ENCODE assay signal across 24 mouse cellular contexts in the genomic region with DNA sequence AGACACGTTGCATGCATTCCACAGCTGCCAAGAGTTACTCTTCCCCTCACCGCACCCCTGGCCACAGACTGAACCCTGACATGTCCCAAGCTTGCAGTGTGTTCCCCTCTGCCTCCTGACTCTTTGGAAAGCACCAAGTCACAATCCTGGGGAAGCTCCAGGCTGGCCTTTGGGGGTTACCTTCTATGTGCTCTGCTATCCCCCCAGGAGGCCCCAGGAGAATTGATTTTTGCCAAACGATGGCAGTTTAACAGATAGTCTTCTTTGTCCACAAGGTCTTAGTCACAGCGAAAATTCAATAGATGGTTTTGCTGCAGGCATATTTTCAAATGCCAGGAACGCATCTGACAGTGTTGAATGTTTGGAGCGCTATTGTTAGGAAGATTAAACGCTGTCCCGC.
A peak's percentile ranks its signal among the peaks of the same experiment; 100 is the strongest.
DNase-seq lines count a peak whose midpoint lies in the region; ATAC-seq lines count a peak whose summit lies in the region.
"Had no signal": no experiment of that assay in that cellular context is flagged by ENCODE, and none has a peak within 500 bp of the region (broad histone marks: within the 10 kb centered on the region; RNA-seq: fewer than 3 reads in every experiment).

No protein-coding gene starts in this region.

- H3K27me3 ChIP-seq in embryonic facial prominence, embryonic 14.5 days (replicated peaks; ENCODE audit: control insufficient read depth, insufficient read depth, low read length): no peaks in the 10 kb centered on the region
- no peaks in the 10 kb centered on the region for H3K27me3 ChIP-seq in embryonic facial prominence, embryonic 10.5 days (replicated peaks; ENCODE audit: low read depth, poor library complexity, severe bottlenecking)
- H3K27me3 ChIP-seq in midbrain, embryonic 14.5 days (ENCODE audit: control insufficient read depth, insufficient read depth, low read length): no peaks in the 10 kb centered on the region
- no peaks in the 10 kb centered on the region for H3K27me3 ChIP-seq in midbrain, embryonic 15.5 days (replicated peaks)
- H3K27me3 ChIP-seq: embryonic facial prominence, embryonic 12.5 days; forebrain, embryonic 12.5 days; forebrain, embryonic 15.5 days; heart, embryonic 13.5 days; hindbrain, embryonic 12.5 days; hindbrain, embryonic 15.5 days had no signal

- no peak overlapping the region for H3K27ac ChIP-seq in embryonic facial prominence, embryonic 14.5 days (replicated peaks; ENCODE audit: low read depth, low read length)
- no peak overlapping the region for H3K27ac ChIP-seq in embryonic facial prominence, embryonic 10.5 days (replicated peaks)
- H3K27ac ChIP-seq in midbrain, embryonic 14.5 days (replicated peaks; ENCODE audit: low read depth, low read length): no peak overlapping the region
- H3K27ac ChIP-seq in midbrain, embryonic 15.5 days: no peak overlapping the region
- H3K27ac ChIP-seq: embryonic facial prominence, embryonic 12.5 days; forebrain, embryonic 12.5 days; forebrain, embryonic 15.5 days; heart, adult 2 months; heart, embryonic 10.5 days; heart, embryonic 13.5 days; hindbrain, embryonic 12.5 days had no signal

- no peak for ATAC-seq in embryonic facial prominence, embryonic 14.5 days (ENCODE audit: low read depth)
- no peak for ATAC-seq in midbrain, embryonic 14.5 days (ENCODE audit: low FRiP score, low TSS enrichment)
- ATAC-seq in midbrain, embryonic 15.5 days (replicated peaks): no peak
- ATAC-seq: forebrain, embryonic 15.5 days had no signal

- DNase-seq in embryonic facial prominence, embryonic 14.5 days (ENCODE audit: low spot score): peak; percentile 30
- no peak for DNase-seq in embryonic facial prominence, embryonic 10.5 days (ENCODE audit: low spot score)
- peak; percentile 34 for DNase-seq in midbrain, embryonic 14.5 days
- DNase-seq in retina, embryonic 14.5 days (ENCODE audit: low spot score): peak; percentile 16
- DNase-seq in retina, postnatal 1 day: no peak
- no peak for DNase-seq in yolk sac, embryonic 10.5 days (ENCODE audit: low spot score)
- DNase-seq: adrenal gland, adult 2 months; adrenal gland, postnatal 25 days; cerebellum, adult 18-20 months; cerebellum, adult 9-10 months; cerebellum, postnatal 14 days; gastrocnemius, postnatal 36 days; heart, adult 2 months; heart, postnatal 14 days; heart, postnatal 4 days had no signal

- H3K36me3 ChIP-seq in embryonic facial prominence, embryonic 14.5 days (ENCODE audit: control insufficient read depth, insufficient read depth, low read length): no peaks in the 10 kb centered on the region
- no peaks in the 10 kb centered on the region for H3K36me3 ChIP-seq in embryonic facial prominence, embryonic 10.5 days (replicated peaks)
- no peaks in the 10 kb centered on the region for H3K36me3 ChIP-seq in midbrain, embryonic 14.5 days (ENCODE audit: control insufficient read depth, insufficient read depth, low read length)
- H3K36me3 ChIP-seq in midbrain, embryonic 15.5 days (replicated peaks): no peaks in the 10 kb centered on the region
- H3K36me3 ChIP-seq: embryonic facial prominence, embryonic 12.5 days; forebrain, embryonic 12.5 days; forebrain, embryonic 15.5 days; heart, embryonic 10.5 days; heart, embryonic 13.5 days; hindbrain, embryonic 12.5 days; hindbrain, embryonic 15.5 days had no signal

- no peak overlapping the region for H3K4me2 ChIP-seq in embryonic facial prominence, embryonic 14.5 days (ENCODE audit: low read depth, low read length)
- no peak overlapping the region for H3K4me2 ChIP-seq in midbrain, embryonic 14.5 days (ENCODE audit: low read length)
- no peak overlapping the region for H3K4me2 ChIP-seq in midbrain, embryonic 15.5 days
- H3K4me2 ChIP-seq: embryonic facial prominence, embryonic 12.5 days; forebrain, embryonic 12.5 days; forebrain, embryonic 15.5 days; heart, embryonic 13.5 days; hindbrain, embryonic 12.5 days; hindbrain, embryonic 15.5 days had no signal

- WGBS in embryonic facial prominence, embryonic 14.5 days: 66% methylated on average over 8 of the region's 8 CpGs
- 79% methylated on average over 8 of the region's 8 CpGs for WGBS in embryonic facial prominence, embryonic 10.5 days
- 45% methylated on average over 8 of the region's 8 CpGs for WGBS in midbrain, embryonic 14.5 days
- WGBS in midbrain, embryonic 15.5 days: 47% methylated on average over 8 of the region's 8 CpGs

- H3K9me3 ChIP-seq in embryonic facial prominence, embryonic 14.5 days (ENCODE audit: control insufficient read depth, low read length): no peaks in the 10 kb centered on the region
- no peaks in the 10 kb centered on the region for H3K9me3 ChIP-seq in embryonic facial prominence, embryonic 10.5 days
- H3K9me3 ChIP-seq in midbrain, embryonic 14.5 days (ENCODE audit: control insufficient read depth, low read length): no peaks in the 10 kb centered on the region
- no peaks in the 10 kb centered on the region for H3K9me3 ChIP-seq in midbrain, embryonic 15.5 days
- H3K9me3 ChIP-seq: embryonic facial prominence, embryonic 12.5 days; forebrain, embryonic 12.5 days; forebrain, embryonic 15.5 days; heart, embryonic 10.5 days; heart, embryonic 13.5 days; hindbrain, embryonic 12.5 days; hindbrain, embryonic 15.5 days had no signal

- no peaks in the 10 kb centered on the region for H3K4me1 ChIP-seq in embryonic facial prominence, embryonic 14.5 days (ENCODE audit: control insufficient read depth, insufficient read depth, low read length)
- no peaks in the 10 kb centered on the region for H3K4me1 ChIP-seq in embryonic facial prominence, embryonic 10.5 days
- H3K4me1 ChIP-seq in midbrain, embryonic 14.5 days (ENCODE audit: control insufficient read depth, insufficient read depth, low read length): peaks cover 10% of the 10 kb centered on the region; the same call in 1 of the 2 replicates
- H3K4me1 ChIP-seq in midbrain, embryonic 15.5 days: peaks cover 7% of the 10 kb centered on the region
- H3K4me1 ChIP-seq: embryonic facial prominence, embryonic 12.5 days; heart, embryonic 10.5 days had no signal

- H3K9ac ChIP-seq in embryonic facial prominence, embryonic 14.5 days (ENCODE audit: low read depth, low read length): no peak overlapping the region
- no peak overlapping the region for H3K9ac ChIP-seq in midbrain, embryonic 14.5 days (replicated peaks; ENCODE audit: low read length)
- H3K9ac ChIP-seq in midbrain, embryonic 15.5 days: no peak overlapping the region
- H3K9ac ChIP-seq: embryonic facial prominence, embryonic 12.5 days; forebrain, embryonic 12.5 days; forebrain, embryonic 15.5 days; heart, embryonic 13.5 days; hindbrain, embryonic 12.5 days; hindbrain, embryonic 15.5 days had no signal

- no peak overlapping the region for H3K4me3 ChIP-seq in embryonic facial prominence, embryonic 14.5 days (ENCODE audit: low read depth, low read length)
- no peak overlapping the region for H3K4me3 ChIP-seq in embryonic facial prominence, embryonic 10.5 days
- H3K4me3 ChIP-seq in midbrain, embryonic 14.5 days (replicated peaks; ENCODE audit: low read depth, low read length): no peak overlapping the region
- H3K4me3 ChIP-seq in midbrain, embryonic 15.5 days: no peak overlapping the region
- H3K4me3 ChIP-seq: embryonic facial prominence, embryonic 12.5 days; erythroblast, embryonic 14.5 days; forebrain, embryonic 12.5 days; forebrain, embryonic 15.5 days; heart, adult 2 months; heart, embryonic 10.5 days; heart, embryonic 13.5 days; hindbrain, embryonic 12.5 days; hindbrain, embryonic 15.5 days had no signal

Comparison
In these comparisons a context has a peak if more than half of its experiments do, and no peak if none do; other contexts are left out.
1. DNase-seq: peak in embryonic facial prominence, embryonic 14.5 days (single experiment), midbrain, embryonic 14.5 days (single experiment) and retina, embryonic 14.5 days (single experiment); none in embryonic facial prominence, embryonic 10.5 days (single experiment), retina, postnatal 1 day (single experiment) and yolk sac, embryonic 10.5 days (single experiment).